Mouse (Mus musculus): Measurements from ENCODE around the gene Arsj.

The Arsj gene

DNA sequence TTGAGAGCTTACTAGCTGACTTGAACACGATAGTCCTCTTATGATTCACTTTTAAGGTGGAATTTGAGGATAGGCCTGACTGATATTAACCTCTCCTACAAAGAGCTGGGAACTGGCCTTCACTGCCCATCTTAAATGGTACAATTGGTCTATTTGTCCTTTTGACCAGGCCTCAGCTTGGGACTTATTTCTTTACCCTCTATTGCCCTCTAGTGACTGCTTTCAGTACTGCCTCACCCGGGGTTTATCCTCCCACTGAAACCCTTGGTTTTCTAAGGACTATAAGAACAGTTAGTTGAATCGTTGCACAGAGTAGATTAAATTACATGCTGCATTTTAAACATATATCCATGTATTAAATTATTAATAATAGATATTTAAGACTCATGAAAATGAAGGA lies 39.4 kb downstream of the Arsj start:
- DNase-seq: peak; percentile 45

DNA sequence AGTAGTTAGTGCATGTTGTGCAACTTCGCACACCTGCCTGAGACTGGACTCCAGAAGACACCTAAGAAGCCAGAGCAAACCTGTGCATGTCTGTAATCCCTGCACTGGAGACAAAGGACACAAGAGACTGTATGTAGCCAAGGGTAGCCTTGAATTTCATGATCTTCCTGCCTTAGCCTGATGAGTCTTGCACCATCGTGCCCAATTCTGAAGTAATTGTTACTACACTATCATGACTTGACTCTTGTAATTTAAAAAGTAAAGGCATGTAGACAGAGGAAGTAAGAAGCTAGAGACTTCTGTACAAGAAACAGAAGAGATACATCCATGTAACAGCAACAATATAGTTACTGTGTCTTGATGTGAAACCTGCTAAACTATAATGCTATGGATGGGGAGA lies 40.7 kb downstream of the Arsj start:
- DNase-seq: no peak

DNA sequence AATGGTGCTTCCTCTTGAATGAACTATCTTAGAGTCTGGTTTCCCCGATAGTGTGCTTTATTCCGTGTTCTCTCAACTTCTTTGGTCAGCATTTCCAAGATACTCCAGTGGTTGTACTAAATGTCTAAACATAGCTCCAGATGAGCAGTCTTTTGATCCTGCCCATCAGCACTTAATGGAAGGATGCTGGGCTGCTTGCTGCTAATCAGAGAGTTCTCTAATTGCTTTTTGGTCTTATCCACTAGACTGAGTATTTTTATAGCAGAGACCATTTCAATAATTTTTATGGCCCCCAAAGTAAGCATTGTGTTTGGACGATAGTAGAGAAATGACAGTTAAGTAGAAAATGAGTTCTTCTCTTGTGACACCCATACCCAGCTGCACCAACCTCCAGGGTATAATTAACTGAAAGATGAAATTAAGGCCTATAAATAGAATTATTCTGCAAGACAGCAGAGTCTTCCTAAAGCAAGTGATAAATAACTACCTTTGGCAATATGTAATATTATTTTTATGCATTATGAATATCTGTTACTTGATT lies 67.1 kb downstream of the Arsj start:
- DNase-seq: no peak

DNA sequence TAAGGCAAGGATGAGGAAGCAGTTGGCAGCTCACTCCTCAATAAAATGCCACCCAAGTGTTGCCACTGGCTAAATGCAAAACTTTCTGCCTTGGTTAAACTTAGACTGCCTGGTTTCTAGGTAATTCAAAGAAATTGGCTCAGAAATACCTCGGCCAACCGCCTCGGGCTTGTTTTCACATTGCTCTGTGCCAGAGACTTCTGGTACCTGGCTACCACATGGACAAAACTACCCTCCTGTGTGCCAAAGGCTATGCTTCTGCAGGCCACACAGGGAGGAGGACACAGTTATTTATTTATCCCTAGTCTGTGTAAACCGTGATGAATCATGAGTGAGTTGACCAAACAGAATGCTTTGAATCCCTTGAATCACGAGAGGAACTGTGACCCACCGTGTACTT lies 75.8 kb downstream of the Arsj start:
- no peak for DNase-seq

DNA sequence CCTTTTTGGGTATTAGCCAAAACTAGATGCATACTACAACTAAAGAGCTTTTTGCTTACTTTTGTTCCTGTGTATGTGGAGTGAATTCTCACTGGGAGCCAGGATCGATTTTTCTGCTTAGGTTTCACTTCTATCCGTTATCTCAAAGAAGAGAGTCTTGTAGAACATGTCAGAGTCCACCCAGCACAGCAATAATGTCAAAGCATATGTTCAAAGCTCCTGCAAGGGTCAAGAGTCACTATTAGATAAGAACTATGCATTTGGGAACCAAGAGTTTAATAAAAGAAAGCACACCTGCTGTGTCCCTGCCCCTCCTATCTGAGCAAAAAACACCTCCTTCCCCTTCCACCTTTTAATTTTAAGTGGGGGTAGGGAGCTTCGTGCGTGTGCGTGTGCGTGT lies 85.6 kb downstream of the Arsj start:
- no peak for DNase-seq

DNA sequence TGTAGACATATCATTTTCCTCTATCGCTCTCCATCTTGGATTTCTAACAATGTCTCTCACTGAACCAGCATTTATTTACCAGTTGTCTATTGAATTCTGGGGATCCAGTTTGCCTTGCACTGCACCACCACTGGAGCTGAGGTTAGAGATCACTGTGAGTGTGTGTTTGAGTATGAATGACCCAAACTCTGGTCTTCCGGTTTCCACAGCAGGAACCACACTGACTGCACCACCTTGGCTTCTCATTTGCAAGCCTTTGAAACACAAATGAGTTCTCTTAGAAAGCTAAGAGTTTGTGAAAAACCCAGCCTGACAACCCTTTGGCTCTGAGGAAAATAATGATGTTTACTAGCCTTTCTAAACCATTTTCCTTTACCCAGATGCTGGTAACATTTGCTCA lies 86.0 kb downstream of the Arsj start:
- DNase-seq: no peak

DNA sequence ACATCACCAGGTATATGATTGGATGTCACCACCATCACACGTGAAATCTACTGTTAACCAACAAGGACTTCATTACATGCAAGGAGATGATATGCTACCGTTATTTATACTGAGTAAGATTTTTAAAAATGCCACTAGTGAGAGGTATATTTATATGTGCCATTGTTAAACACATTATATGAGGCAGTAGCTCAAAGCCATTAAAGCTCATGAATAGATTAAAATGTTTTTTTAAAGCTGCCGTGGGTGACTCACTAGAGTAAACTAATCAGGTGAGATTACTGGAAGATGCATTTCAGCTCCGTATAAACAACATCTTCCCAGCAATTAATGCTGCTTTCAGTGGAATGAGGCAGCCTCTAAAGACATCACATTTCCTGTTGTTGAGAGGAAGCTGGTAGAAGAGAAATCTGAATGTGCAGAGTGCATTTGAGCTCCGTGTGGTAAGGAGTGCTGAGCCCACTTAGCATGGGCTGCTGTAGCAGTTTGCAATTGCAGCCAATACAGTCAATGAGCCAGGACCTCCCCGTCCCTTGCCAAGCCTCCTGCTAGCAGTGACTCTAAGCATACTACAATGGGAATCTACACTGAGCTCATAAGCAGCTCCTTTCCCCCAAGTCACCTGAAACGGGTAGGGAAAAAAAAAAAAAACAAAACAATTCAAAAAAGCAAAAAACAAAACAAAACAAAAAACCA lies 92.5 kb downstream of the Arsj start:
- no peak for DNase-seq

DNA sequence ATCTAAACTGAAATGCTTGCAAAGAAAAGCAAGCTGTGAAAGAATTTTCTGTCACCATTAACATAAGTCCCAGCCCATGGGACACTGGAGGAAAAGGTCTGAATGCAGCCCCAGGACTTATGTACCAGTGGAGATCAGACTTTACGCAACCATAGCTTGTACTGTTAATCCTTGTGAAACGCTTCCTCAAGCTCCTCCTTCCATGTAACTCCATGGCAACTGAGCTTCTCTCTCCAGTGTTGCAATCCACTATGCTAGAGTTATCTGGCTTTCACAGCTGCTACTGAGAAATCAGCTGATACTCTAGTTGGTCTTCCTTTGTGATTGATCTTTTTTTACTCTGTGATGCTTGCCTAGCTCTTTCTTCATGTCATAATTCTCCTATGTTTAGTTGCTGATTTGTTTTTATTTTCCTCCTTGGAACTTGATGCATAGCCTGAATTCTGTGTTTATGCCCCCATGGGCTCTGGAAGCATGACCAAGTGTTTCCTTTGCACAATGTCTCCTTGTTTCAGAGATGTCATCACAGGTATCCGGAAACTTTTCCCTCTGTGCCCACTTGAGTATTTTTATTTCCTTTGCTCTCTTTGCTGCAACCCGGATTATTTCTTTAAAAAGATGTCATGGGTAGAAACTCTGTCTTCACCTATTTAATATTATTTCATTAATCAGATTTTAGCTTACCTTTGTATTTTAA lies 99.8 kb downstream of the Arsj start:
- no peak for DNase-seq

DNA sequence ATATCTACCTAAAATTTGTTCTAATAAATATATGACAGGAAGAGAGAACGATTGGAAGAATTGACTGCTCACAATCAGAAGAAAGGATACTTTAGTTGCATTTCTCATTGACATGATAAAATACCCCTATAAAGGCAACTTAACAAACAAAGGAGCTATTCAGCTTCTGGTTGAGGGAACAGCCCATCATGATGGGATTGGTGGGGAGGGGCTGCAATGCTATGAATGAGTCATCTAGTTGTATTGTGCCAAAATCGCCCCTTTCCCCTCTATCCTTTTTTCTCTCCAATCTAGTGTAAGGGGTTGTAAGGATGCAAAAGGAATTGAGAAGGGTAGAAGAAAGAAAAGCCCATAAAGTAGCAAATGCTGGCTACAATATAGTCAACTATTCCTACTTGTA lies 100.8 kb downstream of the Arsj start:
- no peak for DNase-seq
